Mouse (Mus musculus): ENCODE results near the gene Glis1.

The Glis1 gene

GRCm38 (mm10) chr4:107452266-107453015 is 18.1 kb downstream of the Glis1 start:
- no peak for DNase-seq (ENCODE audit: low spot score in 2 of 2)

- peak; percentile 45 to 71 for DNase-seq (ENCODE audit: low spot score in 2 of 2)
These were observed 19.0 kb downstream of the Glis1 start for GRCm38 (mm10) chr4:107453141-107453984.

GRCm38 (mm10) chr4:107457602-107458001 is 23.2 kb downstream of the Glis1 start:
- no peak for DNase-seq (ENCODE audit: low spot score in 2 of 2)

GRCm38 (mm10) chr4:107458907-107459306 is 24.5 kb downstream of the Glis1 start:
- no peak for DNase-seq (ENCODE audit: low spot score in 2 of 2)

- DNase-seq (ENCODE audit: low spot score in 2 of 2) = no peak
These were observed 25.1 kb downstream of the Glis1 start for GRCm38 (mm10) chr4:107459461-107459860.

- DNase-seq (ENCODE audit: low spot score in 2 of 2) = no peak
These were observed 26.1 kb downstream of the Glis1 start for GRCm38 (mm10) chr4:107460468-107460867.

- no peak for DNase-seq (ENCODE audit: low spot score in 2 of 2)
These were observed 33.4 kb downstream of the Glis1 start for GRCm38 (mm10) chr4:107467831-107468230.

GRCm38 (mm10) chr4:107468264-107468663 is 33.9 kb downstream of the Glis1 start:
- DNase-seq (ENCODE audit: low spot score in 2 of 2) = no peak

- DNase-seq (ENCODE audit: low spot score in 2 of 2) = no peak
These were observed 34.4 kb downstream of the Glis1 start for GRCm38 (mm10) chr4:107468768-107469167.

GRCm38 (mm10) chr4:107476266-107476665 is 41.9 kb downstream of the Glis1 start:
- DNase-seq (ENCODE audit: low spot score in 2 of 2) = no peak

- no peak for DNase-seq (ENCODE audit: low spot score in 2 of 2)
These were observed 44.6 kb downstream of the Glis1 start for GRCm38 (mm10) chr4:107479015-107479414.

- DNase-seq (ENCODE audit: low spot score in 2 of 2) = no peak
These were observed 48.1 kb downstream of the Glis1 start for GRCm38 (mm10) chr4:107482541-107482940.

- no peak for DNase-seq (ENCODE audit: low spot score in 2 of 2)
These were observed 49.3 kb downstream of the Glis1 start for GRCm38 (mm10) chr4:107483556-107484220.

GRCm38 (mm10) chr4:107484221-107484575 is 49.8 kb downstream of the Glis1 start:
- DNase-seq (ENCODE audit: low spot score in 2 of 2) = no peak

GRCm38 (mm10) chr4:107485903-107486302 is 51.5 kb downstream of the Glis1 start:
- no peak for DNase-seq (ENCODE audit: low spot score in 2 of 2)

- DNase-seq (ENCODE audit: low spot score in 2 of 2) = no peak
These were observed 54.9 kb downstream of the Glis1 start for GRCm38 (mm10) chr4:107489121-107489840.

- no peak for DNase-seq (ENCODE audit: low spot score in 2 of 2)
These were observed 58.6 kb downstream of the Glis1 start for GRCm38 (mm10) chr4:107492991-107493390.

- DNase-seq (ENCODE audit: low spot score in 2 of 2) = no peak
These were observed 61.5 kb downstream of the Glis1 start for GRCm38 (mm10) chr4:107495751-107496430.

- no peak for DNase-seq (ENCODE audit: low spot score in 2 of 2)
These were observed 63.1 kb downstream of the Glis1 start for GRCm38 (mm10) chr4:107497430-107497935.

GRCm38 (mm10) chr4:107502601-107503051 is 68.2 kb downstream of the Glis1 start:
- DNase-seq (ENCODE audit: low spot score in 2 of 2) = no peak

GRCm38 (mm10) chr4:107514981-107515380 is 80.6 kb downstream of the Glis1 start:
- DNase-seq (ENCODE audit: low spot score in 2 of 2) = no peak
